Mouse (Mus musculus): ENCODE data around the gene Tsr1. TPM values are rescaled to one million over a fixed set of nuclear protein-coding genes. Genes with fewer than 3 reads are reported as not detected.

Gene Tsr1
- polyA plus RNA-seq, 1 experiment from 2014 or later = 31.6 TPM

DNA sequence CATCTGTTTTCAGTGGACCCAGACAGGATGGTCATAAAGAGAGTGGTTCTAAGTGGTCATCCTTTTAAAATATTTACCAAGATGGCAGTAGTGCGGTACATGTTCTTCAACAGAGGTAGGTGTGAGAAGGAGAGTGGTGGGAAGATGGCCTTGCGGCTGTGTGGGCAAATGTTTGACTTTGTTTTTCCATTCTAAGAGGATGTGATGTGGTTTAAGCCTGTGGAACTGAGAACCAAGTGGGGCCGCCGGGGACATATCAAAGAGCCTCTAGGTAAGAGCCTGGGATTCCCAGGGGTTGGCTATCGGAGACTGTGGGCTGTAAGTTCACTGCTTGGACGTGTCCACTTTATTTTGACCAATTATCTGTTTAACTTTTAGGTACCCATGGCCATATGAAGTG is 10.0 kb downstream of the Tsr1 start:
- Histone ChIP-seq H3K27ac (no peak overlapping the region), H3K4me3 (replicated peaks; ENCODE audit: low read depth, low read length) (no peak overlapping the region), H3K4me2 (ENCODE audit: low read length) (no peak overlapping the region), H3K4me1 (replicated peaks; ENCODE audit: insufficient read depth, low read length) (no peaks in the 10 kb centered on the region), H3K27me3 (ENCODE audit: insufficient read depth, low read length) (no peaks in the 10 kb centered on the region), H3K9ac (ENCODE audit: low read depth, low read length) (no peak overlapping the region), H3K9me3 (replicated peaks; ENCODE audit: low read length) (no peaks in the 10 kb centered on the region), H3K36me3 (ENCODE audit: insufficient read depth, low read length) (peaks cover 60% of the 10 kb centered on the region)
- WGBS = 93% methylated on average over 6 of the region's 6 CpGs
- ATAC-seq (replicated peaks; ENCODE audit: low FRiP score, low read depth) (no peak), DNase-seq (ENCODE audit: low spot score) (no peak)
- TF ChIP-seq CTCF (IDR thresholded peaks at IDR 0.05; ENCODE audit: low read depth) = no peak

DNA sequence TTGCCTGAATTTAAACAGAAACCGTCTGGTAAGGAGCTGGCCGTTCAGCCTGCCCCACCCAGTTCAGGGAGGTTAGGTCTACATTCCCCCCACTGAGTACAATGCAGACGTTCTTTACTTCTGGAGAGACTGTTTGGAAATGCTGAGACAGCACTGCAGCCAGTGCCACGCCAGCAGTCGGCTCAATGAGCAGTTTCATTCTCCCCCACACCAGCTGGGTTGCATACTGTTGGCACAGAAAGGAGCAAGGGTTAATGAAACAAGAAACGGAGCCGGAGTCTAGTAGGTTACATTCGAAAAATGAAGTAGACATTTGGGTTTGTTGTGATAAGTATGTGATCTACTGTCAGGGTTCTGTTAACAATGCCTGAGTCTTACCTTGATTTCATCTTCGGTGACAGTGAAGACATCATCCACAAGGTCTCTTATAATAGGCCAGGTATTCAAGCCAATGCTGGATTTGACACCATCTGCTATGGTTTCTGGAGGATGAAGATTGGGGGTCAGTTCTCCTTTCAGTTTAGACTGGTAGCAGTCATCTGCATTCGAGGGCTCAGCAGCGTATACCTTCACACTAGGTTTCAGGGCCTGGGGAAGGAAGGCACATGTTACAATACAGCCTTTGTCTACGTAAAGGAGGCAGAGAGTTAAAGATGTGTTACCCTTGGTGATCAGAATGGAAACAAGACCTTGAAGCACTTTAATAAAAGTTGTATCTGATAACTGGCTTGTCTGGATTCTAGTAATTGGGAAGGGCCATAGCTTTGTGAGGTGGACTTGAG is 10.9 kb downstream of the Tsr1 start:
- DNase-seq (ENCODE audit: low spot score) = no peak
- TF ChIP-seq CTCF (IDR thresholded peaks at IDR 0.05; ENCODE audit: low read depth) = no peak
- H3K27ac ChIP-seq = no peak overlapping the region
- ATAC-seq (replicated peaks; ENCODE audit: low FRiP score, low read depth) = no peak
- H3K9me3 ChIP-seq (replicated peaks; ENCODE audit: low read length) = no peaks in the 10 kb centered on the region
- peaks cover 57% of the 10 kb centered on the region for H3K36me3 ChIP-seq (ENCODE audit: insufficient read depth, low read length)
- H3K27me3 ChIP-seq (ENCODE audit: insufficient read depth, low read length) = no peaks in the 10 kb centered on the region
- H3K4me3 ChIP-seq (replicated peaks; ENCODE audit: low read depth, low read length) = no peak overlapping the region
- H3K4me2 ChIP-seq (ENCODE audit: low read length) = no peak overlapping the region
- no peaks in the 10 kb centered on the region for H3K4me1 ChIP-seq (replicated peaks; ENCODE audit: insufficient read depth, low read length)
- 58% methylated on average over 12 of the region's 12 CpGs for WGBS
- H3K9ac ChIP-seq (ENCODE audit: low read depth, low read length) = no peak overlapping the region

DNA sequence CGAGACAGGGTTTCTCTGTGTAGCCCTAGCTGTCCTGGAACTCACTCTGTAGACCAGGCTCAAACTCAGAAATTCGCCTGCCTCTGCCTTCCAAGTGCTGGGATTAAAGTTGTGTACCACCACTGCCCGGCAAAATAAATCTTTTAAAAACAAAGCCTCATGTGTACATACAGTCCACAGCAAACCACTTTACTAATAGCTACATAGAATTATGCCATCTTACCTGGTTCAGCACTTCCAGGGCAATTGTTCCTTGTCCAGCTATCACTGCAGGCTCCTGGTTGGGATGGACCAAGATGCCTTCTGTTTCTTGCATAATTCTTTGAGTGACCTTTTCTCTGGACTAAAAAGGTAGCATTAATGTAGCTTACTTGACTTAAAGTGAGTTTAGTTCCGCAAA is 12.1 kb downstream of the Tsr1 start:
- Histone ChIP-seq H3K36me3 (ENCODE audit: insufficient read depth, low read length) (peaks cover 45% of the 10 kb centered on the region), H3K4me3 (replicated peaks; ENCODE audit: low read depth, low read length) (no peak overlapping the region), H3K27me3 (ENCODE audit: insufficient read depth, low read length) (no peaks in the 10 kb centered on the region), H3K9ac (ENCODE audit: low read depth, low read length) (no peak overlapping the region), H3K9me3 (replicated peaks; ENCODE audit: low read length) (no peaks in the 10 kb centered on the region), H3K4me1 (replicated peaks; ENCODE audit: insufficient read depth, low read length) (no peaks in the 10 kb centered on the region), H3K4me2 (ENCODE audit: low read length) (no peak overlapping the region), H3K27ac (no peak overlapping the region)
- no peak for DNase-seq (ENCODE audit: low spot score)
- no peak for TF ChIP-seq CTCF (IDR thresholded peaks at IDR 0.05; ENCODE audit: low read depth)
- WGBS = 88% methylated on average over 4 of the region's 4 CpGs
- no peak for ATAC-seq (replicated peaks; ENCODE audit: low FRiP score, low read depth)

DNA sequence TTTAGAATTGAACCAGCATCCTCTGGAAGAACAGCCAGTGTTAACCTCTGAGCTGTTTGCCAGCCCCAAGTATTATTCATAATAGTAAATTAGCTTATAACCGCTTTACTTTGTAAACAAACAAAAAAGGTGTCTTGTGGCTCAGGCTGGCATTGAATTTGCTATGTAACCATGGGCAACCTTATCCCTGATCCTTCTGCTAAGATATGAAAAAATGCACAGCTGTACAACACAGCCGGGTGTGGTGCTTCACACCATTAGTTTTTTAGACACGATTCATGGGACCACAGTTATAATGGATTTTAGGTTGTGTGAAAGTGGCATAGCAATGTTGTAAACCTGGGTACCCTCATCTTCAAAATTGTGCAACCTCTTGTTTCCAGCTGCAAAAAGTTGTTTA is 14.6 kb downstream of the Tsr1 start:
- H3K27me3 ChIP-seq (ENCODE audit: insufficient read depth, low read length) = no peaks in the 10 kb centered on the region
- H3K9me3 ChIP-seq (replicated peaks; ENCODE audit: low read length) = no peaks in the 10 kb centered on the region
- no peak overlapping the region for H3K4me2 ChIP-seq (ENCODE audit: low read length)
- H3K4me1 ChIP-seq (replicated peaks; ENCODE audit: insufficient read depth, low read length) = no peaks in the 10 kb centered on the region
- ATAC-seq (replicated peaks; ENCODE audit: low FRiP score, low read depth) (no peak), DNase-seq (ENCODE audit: low spot score) (no peak)
- no peak overlapping the region for H3K27ac ChIP-seq
- 88% methylated on average over 3 of the region's 3 CpGs for WGBS
- H3K9ac ChIP-seq (ENCODE audit: low read depth, low read length) = no peak overlapping the region
- TF ChIP-seq CTCF (IDR thresholded peaks at IDR 0.05; ENCODE audit: low read depth) = no peak
- peaks cover 28% of the 10 kb centered on the region; the same call in 1 of the 2 replicates for H3K36me3 ChIP-seq (ENCODE audit: insufficient read depth, low read length)
- no peak overlapping the region for H3K4me3 ChIP-seq (replicated peaks; ENCODE audit: low read depth, low read length)

DNA sequence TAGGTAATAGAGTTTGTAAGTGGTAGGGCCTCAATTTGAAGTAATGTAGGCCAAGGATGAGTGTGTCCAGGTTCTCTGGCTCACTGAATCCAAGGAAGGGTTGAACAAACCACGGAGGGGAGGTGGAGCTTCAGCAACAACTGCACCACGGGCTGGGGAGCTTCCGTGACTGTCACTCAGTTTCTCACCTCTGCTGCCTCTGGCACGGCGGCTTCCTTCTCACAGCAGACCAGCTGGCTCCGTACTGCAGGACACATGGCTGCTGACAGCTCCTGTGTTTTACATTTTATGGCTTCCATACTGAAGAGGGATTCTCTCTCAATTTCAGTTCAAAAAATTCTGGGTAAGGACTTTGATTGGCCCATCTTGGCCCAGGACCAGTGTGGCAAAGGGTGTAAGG is 21.4 kb downstream of the Tsr1 start:
- no peaks in the 10 kb centered on the region for H3K4me1 ChIP-seq (replicated peaks; ENCODE audit: insufficient read depth, low read length)
- no peaks in the 10 kb centered on the region for H3K9me3 ChIP-seq (replicated peaks; ENCODE audit: low read length)
- no peak overlapping the region for H3K4me2 ChIP-seq (ENCODE audit: low read length)
- no peak overlapping the region for H3K9ac ChIP-seq (ENCODE audit: low read depth, low read length)
- no peak overlapping the region for H3K4me3 ChIP-seq (replicated peaks; ENCODE audit: low read depth, low read length)
- no peak for TF ChIP-seq CTCF (IDR thresholded peaks at IDR 0.05; ENCODE audit: low read depth)
- DNase-seq (ENCODE audit: low spot score) = no peak
- H3K36me3 ChIP-seq (ENCODE audit: insufficient read depth, low read length) = peaks cover 24% of the 10 kb centered on the region
- no peaks in the 10 kb centered on the region for H3K27me3 ChIP-seq (ENCODE audit: insufficient read depth, low read length)
- no peak for ATAC-seq (replicated peaks; ENCODE audit: low FRiP score, low read depth)
- no peak overlapping the region for H3K27ac ChIP-seq
- 54% methylated on average over 6 of the region's 6 CpGs for WGBS

DNA sequence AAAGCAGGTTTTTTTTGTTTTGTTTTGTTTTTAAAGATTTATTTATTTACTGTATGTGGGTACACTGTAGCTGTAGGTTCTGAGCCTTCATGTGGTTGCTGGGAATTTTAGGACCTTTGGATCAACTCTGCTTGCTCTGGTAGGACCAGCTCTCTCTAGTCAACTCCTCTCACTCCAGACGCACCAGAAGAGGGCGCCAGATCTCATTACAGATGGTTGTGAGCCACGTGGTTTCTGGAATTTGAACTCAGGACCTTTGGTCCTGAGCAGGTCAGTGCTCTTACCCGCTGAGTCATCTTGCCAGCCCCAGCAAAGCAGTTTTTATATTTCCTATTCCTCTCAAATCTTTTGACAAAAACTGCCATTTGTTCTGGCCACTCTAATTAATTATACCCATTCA is 26.3 kb downstream of the Tsr1 start:
- 50% methylated on average over 4 of the region's 4 CpGs for WGBS
- H3K9ac ChIP-seq (ENCODE audit: low read depth, low read length) = no peak overlapping the region
- H3K36me3 ChIP-seq (ENCODE audit: insufficient read depth, low read length) = peaks cover 6% of the 10 kb centered on the region
- DNase-seq (ENCODE audit: low spot score) (peak; percentile 50), ATAC-seq (replicated peaks; ENCODE audit: low FRiP score, low read depth) (no peak)
- 0 out of 2 replicates have a peak, but pooled peaks cover 13% of the 10 kb centered on the region for H3K4me1 ChIP-seq (replicated peaks; ENCODE audit: insufficient read depth, low read length)
- no peak overlapping the region for H3K27ac ChIP-seq
- H3K4me2 ChIP-seq (ENCODE audit: low read length) = 0 out of 2 replicates have a peak overlapping the region, but pooled peaks have one; percentile 65
- H3K4me3 ChIP-seq (replicated peaks; ENCODE audit: low read depth, low read length) = no peak overlapping the region
- no peaks in the 10 kb centered on the region for H3K27me3 ChIP-seq (ENCODE audit: insufficient read depth, low read length)
- no peaks in the 10 kb centered on the region for H3K9me3 ChIP-seq (replicated peaks; ENCODE audit: low read length)
- peak; percentile 64 for TF ChIP-seq CTCF (IDR thresholded peaks at IDR 0.05; ENCODE audit: low read depth)
